Mouse (Mus musculus): ENCODE measurements around the gene Mycn. TPM values are rescaled to one million over a fixed set of nuclear protein-coding genes. Genes with fewer than 3 reads are reported as not detected.

Gene Mycn
- 57.3 and 58.8 TPM in 2 replicates for polyA plus RNA-seq (2015; fragmentation: Nextera tagmentation; extraction: Ambion mirVana)

DNA sequence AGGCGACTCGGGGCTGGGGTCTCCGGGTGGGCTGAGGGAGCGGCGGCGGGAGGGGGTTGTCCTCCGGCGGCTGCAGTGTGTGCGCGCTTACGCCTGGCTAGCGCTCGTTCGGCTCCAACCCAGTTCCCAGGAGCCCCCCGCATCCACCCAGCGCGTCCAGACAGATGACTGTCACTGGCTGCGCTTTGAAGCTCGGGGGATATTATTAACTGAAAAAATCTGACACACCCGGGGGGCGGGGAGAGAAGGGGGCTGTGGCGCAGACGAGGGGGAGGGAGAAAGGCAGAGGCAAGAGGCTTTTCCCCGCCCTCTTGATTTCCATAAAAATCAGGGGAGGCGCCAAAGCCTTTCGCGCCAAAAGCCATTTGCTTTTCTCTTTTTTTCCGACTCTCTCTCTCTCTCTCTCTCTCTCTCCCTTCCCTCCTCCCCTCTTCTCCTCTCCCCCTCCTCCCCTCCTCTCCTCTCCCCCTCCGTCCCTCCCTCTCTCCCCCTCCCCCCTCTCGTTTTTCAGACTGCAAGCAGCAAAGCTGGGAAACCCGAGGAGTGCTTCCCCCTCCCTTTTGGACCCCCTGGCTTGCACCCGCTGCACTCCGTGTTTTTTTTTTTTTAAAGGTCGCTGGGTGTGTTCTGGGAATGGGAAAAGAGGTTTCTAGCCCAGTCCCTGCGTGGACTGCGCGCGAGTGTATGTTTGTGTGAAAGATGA is at the start of gene Mycn:
Mycn (minus strand) TSS at position 254 of the 703 bp plus-strand sequence.
- WGBS, result 0% methylated on average over 36 of the region's 38 CpGs
- ATAC-seq (ENCODE audit: borderline replicate concordance, extremely low read depth, low FRiP score, low TSS enrichment), result peak; percentile 76
- Histone ChIP-seq H3K27me3 (0 out of 2 replicates have a peak, but pooled peaks cover 3% of the 10 kb centered on the region), H3K9me3 (no peaks in the 10 kb centered on the region), H3K27ac (peak within 1 kb of the TSS; percentile 92), H3K4me1 (peaks cover 35% of the 10 kb centered on the region), H3K4me3 (peak within 1 kb of the TSS; percentile 74), H3K36me3 (0 out of 2 replicates have a peak, but pooled peaks cover 3% of the 10 kb centered on the region), H3K9ac (peak within 1 kb of the TSS; percentile 77), H3K4me2 (peak within 1 kb of the TSS; percentile 92)

DNA sequence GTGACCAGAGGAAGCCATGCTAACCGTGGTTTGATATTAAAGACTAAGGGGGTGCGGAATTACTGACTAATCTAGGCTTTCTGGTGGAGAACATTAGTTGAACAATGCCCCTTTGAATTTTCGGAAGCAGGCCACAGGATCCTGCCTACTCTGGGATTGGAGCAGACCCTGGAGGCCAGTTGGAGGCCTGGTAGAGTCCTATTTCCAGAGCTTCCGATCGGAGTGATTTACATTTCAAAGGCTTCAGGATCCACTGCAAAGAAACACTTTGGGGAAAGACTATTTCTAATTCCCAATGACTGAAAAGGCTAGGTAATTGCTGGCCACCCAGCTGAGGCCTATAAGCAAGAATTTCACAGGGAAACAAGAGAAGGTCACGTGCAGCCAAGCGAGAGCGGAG is 45.7 kb upstream of the Mycn start:
- Histone ChIP-seq H3K9ac (no peak overlapping the region), H3K9me3 (no peaks in the 10 kb centered on the region), H3K36me3 (no peaks in the 10 kb centered on the region), H3K27me3 (no peaks in the 10 kb centered on the region), H3K4me3 (no peak overlapping the region), H3K4me1 (no peaks in the 10 kb centered on the region), H3K4me2 (no peak overlapping the region), H3K27ac (no peak overlapping the region)
- ATAC-seq (ENCODE audit: borderline replicate concordance, extremely low read depth, low FRiP score, low TSS enrichment), result no peak
- WGBS, result 88% methylated on average over 8 of the region's 8 CpGs

GRCm38 (mm10) chr12:12986612-12987206 is 45.0 kb upstream of the Mycn start:
- Histone ChIP-seq H3K4me3 (no peak overlapping the region), H3K27me3 (no peaks in the 10 kb centered on the region), H3K4me2 (no peak overlapping the region), H3K9me3 (no peaks in the 10 kb centered on the region), H3K27ac (no peak overlapping the region), H3K36me3 (no peaks in the 10 kb centered on the region), H3K9ac (no peak overlapping the region), H3K4me1 (no peaks in the 10 kb centered on the region)
- no peak for ATAC-seq (ENCODE audit: borderline replicate concordance, extremely low read depth, low FRiP score, low TSS enrichment)
- WGBS, result 64% methylated on average over 20 of the region's 20 CpGs

GRCm38 (mm10) chr12:12983032-12983431 is 41.3 kb upstream of the Mycn start:
- H3K9ac ChIP-seq, result no peak overlapping the region
- H3K4me3 ChIP-seq, result no peak overlapping the region
- WGBS, result 72% methylated on average over 1 of the region's 1 CpGs
- H3K27me3 ChIP-seq, result no peaks in the 10 kb centered on the region
- H3K27ac ChIP-seq, result no peak overlapping the region
- no peaks in the 10 kb centered on the region for H3K36me3 ChIP-seq
- no peak overlapping the region for H3K4me2 ChIP-seq
- H3K4me1 ChIP-seq, result no peaks in the 10 kb centered on the region
- ATAC-seq (ENCODE audit: borderline replicate concordance, extremely low read depth, low FRiP score, low TSS enrichment), result no peak
- no peaks in the 10 kb centered on the region for H3K9me3 ChIP-seq

DNA sequence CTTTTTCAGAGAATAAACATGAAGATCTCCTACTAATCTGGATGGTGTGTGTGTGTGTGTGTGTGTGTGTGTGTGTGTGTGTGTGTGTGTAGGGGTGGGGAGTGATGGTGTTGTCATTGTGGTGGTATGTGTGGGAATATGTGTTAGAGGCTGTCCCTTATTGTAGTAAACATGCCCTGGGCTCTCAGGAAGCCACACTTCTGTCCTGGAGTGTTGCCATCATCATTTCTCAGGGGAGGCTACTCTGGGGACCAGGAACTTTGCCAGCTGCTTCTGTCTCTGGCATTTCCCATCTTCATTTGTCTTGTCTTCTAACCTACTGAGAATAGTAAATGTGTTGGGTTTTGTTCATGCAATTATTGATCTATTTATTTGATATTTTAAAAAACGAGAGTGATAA is 33.7 kb upstream of the Mycn start:
- 34% methylated on average over 1 of the region's 1 CpGs for WGBS
- Histone ChIP-seq H3K27ac (no peak overlapping the region), H3K4me1 (0 out of 2 replicates have a peak, but pooled peaks cover 2% of the 10 kb centered on the region), H3K9ac (no peak overlapping the region), H3K36me3 (no peaks in the 10 kb centered on the region), H3K9me3 (no peaks in the 10 kb centered on the region), H3K4me2 (no peak overlapping the region), H3K27me3 (no peaks in the 10 kb centered on the region), H3K4me3 (no peak overlapping the region)
- ATAC-seq (ENCODE audit: borderline replicate concordance, extremely low read depth, low FRiP score, low TSS enrichment), result peak; percentile 46; the same call in 1 of the 2 replicates

DNA sequence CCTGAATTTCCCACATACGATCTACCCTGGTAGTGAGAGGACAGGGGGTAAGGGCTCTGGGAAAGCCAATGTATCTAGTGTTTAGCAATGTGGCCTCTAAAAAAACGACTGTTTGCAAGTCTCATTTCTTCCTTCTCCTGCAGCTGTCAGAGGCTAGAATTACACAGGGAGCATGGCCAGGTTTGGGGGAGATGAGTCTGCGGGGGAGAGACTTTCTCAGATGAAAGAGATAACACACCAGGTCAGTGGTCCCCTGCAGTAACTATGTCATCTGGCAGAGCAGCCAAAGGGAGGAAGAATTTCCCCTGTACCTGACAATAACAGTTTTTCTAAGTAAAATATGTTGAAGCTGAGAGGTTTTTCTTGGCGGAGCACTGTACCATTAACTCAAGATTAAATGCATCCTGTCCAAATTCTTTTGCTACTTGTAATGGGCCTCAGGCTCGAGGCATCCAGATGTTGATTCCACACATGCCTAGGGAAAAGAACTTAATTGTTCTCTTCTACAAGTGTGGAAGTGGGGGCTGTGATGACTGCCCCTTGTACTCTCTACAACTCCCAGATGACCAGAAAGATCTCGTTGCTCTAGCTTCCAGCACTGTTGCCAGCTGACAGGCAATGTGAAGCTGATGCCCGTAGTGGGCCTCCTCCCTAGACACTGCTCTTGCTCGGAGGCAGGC is 31.2 kb upstream of the Mycn start:
- 32% methylated on average over 8 of the region's 8 CpGs for WGBS
- no peaks in the 10 kb centered on the region for H3K27me3 ChIP-seq
- H3K4me1 ChIP-seq, result 0 out of 2 replicates have a peak, but pooled peaks cover 2% of the 10 kb centered on the region
- H3K36me3 ChIP-seq, result no peaks in the 10 kb centered on the region
- no peaks in the 10 kb centered on the region for H3K9me3 ChIP-seq
- ATAC-seq (ENCODE audit: borderline replicate concordance, extremely low read depth, low FRiP score, low TSS enrichment), result no peak
- no peak overlapping the region for H3K4me3 ChIP-seq
- H3K9ac ChIP-seq, result no peak overlapping the region
- H3K4me2 ChIP-seq, result no peak overlapping the region
- H3K27ac ChIP-seq, result no peak overlapping the region

DNA sequence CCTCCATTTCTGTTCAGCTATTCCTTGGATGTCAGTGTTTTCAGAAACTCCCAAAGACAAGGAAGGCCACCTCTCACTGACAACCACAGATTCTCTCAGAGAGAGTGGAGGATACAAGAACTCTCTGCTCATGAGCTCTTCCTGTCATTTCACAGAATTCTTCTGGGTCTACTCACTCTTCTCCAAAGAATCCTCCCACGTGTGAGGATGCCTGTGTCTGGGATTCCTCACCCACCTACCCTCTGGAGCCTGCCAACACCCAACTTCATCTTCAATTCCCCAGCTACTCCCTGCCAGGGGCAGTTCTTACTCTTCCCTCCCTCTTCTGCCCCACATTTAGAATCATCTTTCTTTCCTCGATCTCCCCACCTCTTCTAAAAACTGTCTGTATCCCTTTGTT is 26.2 kb upstream of the Mycn start:
- H3K4me1 ChIP-seq, result no peaks in the 10 kb centered on the region
- 63% methylated on average over 2 of the region's 2 CpGs for WGBS
- no peak overlapping the region for H3K4me3 ChIP-seq
- no peaks in the 10 kb centered on the region for H3K9me3 ChIP-seq
- H3K36me3 ChIP-seq, result no peaks in the 10 kb centered on the region
- no peak overlapping the region for H3K27ac ChIP-seq
- no peak overlapping the region for H3K4me2 ChIP-seq
- ATAC-seq (ENCODE audit: borderline replicate concordance, extremely low read depth, low FRiP score, low TSS enrichment), result no peak
- H3K27me3 ChIP-seq, result no peaks in the 10 kb centered on the region
- no peak overlapping the region for H3K9ac ChIP-seq

GRCm38 (mm10) chr12:12964856-12965255 is 23.1 kb upstream of the Mycn start:
- no peak for ATAC-seq (ENCODE audit: borderline replicate concordance, extremely low read depth, low FRiP score, low TSS enrichment)
- Histone ChIP-seq H3K4me2 (no peak overlapping the region), H3K27ac (no peak overlapping the region), H3K27me3 (no peaks in the 10 kb centered on the region), H3K9me3 (no peaks in the 10 kb centered on the region), H3K36me3 (no peaks in the 10 kb centered on the region), H3K9ac (no peak overlapping the region), H3K4me1 (no peaks in the 10 kb centered on the region), H3K4me3 (no peak overlapping the region)
- 91% methylated on average over 3 of the region's 3 CpGs for WGBS

- Histone ChIP-seq H3K9me3 (no peaks in the 10 kb centered on the region), H3K36me3 (no peaks in the 10 kb centered on the region), H3K27ac (no peak overlapping the region), H3K4me1 (peaks cover 5% of the 10 kb centered on the region; the same call in 1 of the 2 replicates), H3K27me3 (0 out of 2 replicates have a peak, but pooled peaks cover 3% of the 10 kb centered on the region), H3K9ac (no peak overlapping the region), H3K4me3 (no peak overlapping the region), H3K4me2 (no peak overlapping the region)
- ATAC-seq (ENCODE audit: borderline replicate concordance, extremely low read depth, low FRiP score, low TSS enrichment), result no peak
- WGBS, result 60% methylated on average over 4 of the region's 4 CpGs
Measured at GRCm38 (mm10) chr12:12947606-12948005, 5.9 kb upstream of the Mycn start.

DNA sequence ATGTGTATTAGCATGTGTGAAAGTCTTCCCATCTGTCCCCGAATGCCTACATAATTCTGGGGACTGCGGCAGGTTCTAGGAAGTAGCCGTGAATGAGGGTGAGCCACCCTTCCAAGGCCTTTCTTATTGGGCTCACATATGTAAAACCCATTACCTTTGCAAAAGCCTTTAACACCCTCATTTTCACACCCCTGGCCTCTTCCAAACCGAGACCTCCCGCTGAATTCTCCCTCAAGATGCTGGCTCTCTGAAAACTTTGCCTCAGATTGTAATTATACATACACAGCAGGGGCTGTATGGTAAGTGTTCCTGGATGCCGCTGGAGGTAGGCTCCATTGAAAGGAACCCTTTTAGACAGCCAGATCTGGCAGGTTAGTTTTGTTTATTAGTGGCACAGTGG is 1.6 kb upstream of the Mycn start:
- Histone ChIP-seq H3K4me2 (no peak overlapping the region), H3K4me3 (no peak overlapping the region), H3K9me3 (no peaks in the 10 kb centered on the region), H3K27me3 (0 out of 2 replicates have a peak, but pooled peaks cover 3% of the 10 kb centered on the region), H3K27ac (no peak overlapping the region), H3K9ac (no peak overlapping the region), H3K4me1 (peaks cover 22% of the 10 kb centered on the region), H3K36me3 (no peaks in the 10 kb centered on the region)
- no peak for ATAC-seq (ENCODE audit: borderline replicate concordance, extremely low read depth, low FRiP score, low TSS enrichment)
- WGBS, result 56% methylated on average over 6 of the region's 6 CpGs

GRCm38 (mm10) chr12:12942364-12943050 is 793 bp upstream of the Mycn start:
- Histone ChIP-seq H3K9ac (peak overlapping the region; percentile 55), H3K4me2 (peak overlapping the region; percentile 92), H3K9me3 (no peaks in the 10 kb centered on the region), H3K27ac (peak overlapping the region; percentile 92), H3K36me3 (no peaks in the 10 kb centered on the region), H3K4me1 (peaks cover 29% of the 10 kb centered on the region), H3K27me3 (0 out of 2 replicates have a peak, but pooled peaks cover 3% of the 10 kb centered on the region), H3K4me3 (peak overlapping the region; percentile 74)
- peak; percentile 62 for ATAC-seq (ENCODE audit: borderline replicate concordance, extremely low read depth, low FRiP score, low TSS enrichment)
- WGBS, result 1% methylated on average over 47 of the region's 47 CpGs

Measured in lung, embryonic 15.5 days (tissue).